Mouse (Mus musculus): ENCODE measurements around the gene Ogn.

DNA sequence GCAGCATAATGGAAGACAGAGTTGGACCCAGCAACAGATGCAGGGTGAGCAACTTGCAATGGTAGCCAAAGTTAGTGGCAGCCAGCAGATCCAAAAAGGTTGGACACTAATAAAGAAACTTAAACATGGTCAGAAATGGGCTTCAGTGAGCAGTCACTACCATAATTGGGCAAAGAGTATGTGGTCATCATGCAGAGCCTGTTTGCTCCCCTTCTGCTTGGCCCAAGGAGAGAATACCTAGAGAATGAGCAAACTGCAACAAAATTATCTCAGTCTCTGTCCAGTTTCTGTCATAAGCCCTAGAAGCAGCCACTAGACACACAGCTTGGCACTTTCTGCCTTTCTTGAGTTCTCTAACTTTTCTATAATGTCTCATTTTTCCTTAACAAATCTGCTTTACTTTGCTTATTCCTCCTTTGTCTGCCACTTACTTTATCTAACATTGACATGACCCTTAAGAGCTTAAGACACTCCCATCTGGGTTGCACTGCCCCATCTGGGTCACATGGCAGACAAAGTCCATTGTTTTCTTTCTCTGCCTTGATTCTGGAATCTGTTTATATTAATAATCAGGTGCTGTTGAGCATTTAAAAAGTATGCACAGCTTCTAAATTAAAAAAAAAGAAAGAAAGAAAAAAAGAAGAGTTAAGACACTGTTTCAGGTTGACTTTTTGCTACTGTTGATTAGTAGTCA is 36.0 kb downstream of the Ogn start:
- TF ChIP-seq CTCF (IDR thresholded peaks at IDR 0.05; ENCODE audit: low read depth) (no peak), EP300 (IDR thresholded peaks at IDR 0.05; ENCODE audit: low read depth) (no peak)

Measured in liver, postnatal 0 days (tissue).